Mouse (Mus musculus): ENCODE measurements at regions not wholly inside any gene's neighbourhood (a gene's known extent, or its start where the extent isn't known, plus 50 kb on each side); places are given as distances from the start of the nearest gene placed in this dataset.

- no peak for ATAC-seq
Observed at GRCm38 (mm10) chr13:101883177-101883576, 115.2 kb upstream of the Pik3r1 start.

DNA sequence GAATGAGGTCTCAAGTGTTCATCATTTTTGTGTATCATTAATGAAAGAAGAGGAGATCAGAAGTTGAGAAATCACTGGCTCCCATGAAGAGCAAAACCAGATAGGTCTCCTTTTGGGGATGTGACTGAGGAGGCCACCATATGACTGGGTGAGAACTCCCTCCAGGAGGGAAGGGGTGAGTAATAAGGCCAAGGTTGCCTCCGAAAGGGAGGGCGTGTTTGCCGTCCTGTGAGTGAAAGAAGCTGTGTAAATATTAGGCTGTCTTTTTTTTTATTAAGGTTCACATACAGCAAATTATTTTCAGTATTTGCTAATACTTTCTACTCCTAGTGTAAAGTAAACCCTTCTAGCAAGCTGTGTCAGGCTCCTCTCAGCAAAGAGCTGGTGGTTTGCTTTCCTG, 116.7 kb upstream of the Pik3r1 start:
- no peak for ATAC-seq

- ATAC-seq = no peak
Observed at GRCm38 (mm10) chr13:101891473-101891872, 123.5 kb upstream of the Pik3r1 start.

GRCm38 (mm10) chr13:101893035-101893600, 125.1 kb upstream of the Pik3r1 start:
- no peak for ATAC-seq

GRCm38 (mm10) chr13:101895161-101895560, 127.1 kb upstream of the Pik3r1 start:
- no peak for ATAC-seq

- no peak for ATAC-seq
Observed at GRCm38 (mm10) chr13:101895686-101896085, 127.7 kb upstream of the Pik3r1 start.

DNA sequence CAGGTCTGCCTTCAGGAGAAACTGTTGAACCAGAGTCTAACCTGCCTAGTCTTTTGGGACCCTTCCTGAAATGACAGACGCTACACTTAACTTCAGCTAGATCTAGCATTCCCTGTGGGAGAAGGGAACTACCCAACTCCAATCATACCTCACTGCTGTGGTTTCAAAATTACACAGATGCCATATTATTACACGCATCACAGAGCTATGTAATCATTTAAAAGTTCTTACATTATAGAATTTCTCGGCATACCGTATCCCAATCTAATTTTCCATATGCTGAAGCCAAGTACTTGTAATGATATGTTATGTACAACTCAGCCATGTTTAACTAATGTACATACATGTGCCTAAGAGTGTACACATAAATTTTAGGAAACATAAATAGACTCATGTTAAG, 128.9 kb upstream of the Pik3r1 start:
- ATAC-seq = no peak

DNA sequence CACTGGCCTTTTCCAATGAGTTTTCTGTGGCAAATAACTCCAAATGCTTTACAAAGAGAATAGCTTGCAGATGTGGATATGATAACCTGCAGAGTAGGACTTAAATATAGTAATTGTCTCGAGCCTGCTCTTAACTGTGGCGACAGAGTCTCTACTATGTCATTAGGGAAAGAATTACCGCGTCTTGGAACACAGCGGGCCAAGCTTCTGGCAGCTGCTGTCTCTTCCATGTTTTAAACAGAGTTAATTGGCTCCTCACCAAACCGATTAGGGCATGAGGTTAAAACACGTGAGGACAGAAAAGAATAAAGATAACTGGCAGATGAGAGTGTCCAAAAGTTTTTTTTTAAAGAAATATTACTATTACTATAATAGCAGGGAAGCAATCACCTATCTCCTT, 134.2 kb upstream of the Pik3r1 start:
- ATAC-seq = no peak

- no peak for ATAC-seq
Observed at GRCm38 (mm10) chr13:101905909-101906676, 138.1 kb upstream of the Pik3r1 start.

DNA sequence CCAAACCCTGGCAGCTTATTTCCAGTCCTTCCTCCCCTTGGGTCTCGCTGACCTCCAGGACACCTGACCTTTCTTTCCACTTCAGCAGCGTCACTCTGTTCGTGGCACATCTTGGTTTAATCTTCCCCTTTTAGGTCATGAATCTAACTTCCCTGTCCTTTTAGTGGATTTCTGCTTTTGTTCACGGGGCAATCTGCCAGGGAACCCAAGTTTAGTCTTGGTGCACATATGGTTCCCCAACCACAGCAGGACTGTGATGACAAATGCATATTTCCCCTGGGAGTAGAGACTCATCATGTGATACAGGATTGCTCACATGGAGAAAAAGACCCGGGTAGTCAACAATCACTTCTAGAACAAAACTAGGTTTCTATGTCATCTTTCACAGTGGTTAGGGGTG, 141.0 kb upstream of the Pik3r1 start:
- no peak for ATAC-seq

DNA sequence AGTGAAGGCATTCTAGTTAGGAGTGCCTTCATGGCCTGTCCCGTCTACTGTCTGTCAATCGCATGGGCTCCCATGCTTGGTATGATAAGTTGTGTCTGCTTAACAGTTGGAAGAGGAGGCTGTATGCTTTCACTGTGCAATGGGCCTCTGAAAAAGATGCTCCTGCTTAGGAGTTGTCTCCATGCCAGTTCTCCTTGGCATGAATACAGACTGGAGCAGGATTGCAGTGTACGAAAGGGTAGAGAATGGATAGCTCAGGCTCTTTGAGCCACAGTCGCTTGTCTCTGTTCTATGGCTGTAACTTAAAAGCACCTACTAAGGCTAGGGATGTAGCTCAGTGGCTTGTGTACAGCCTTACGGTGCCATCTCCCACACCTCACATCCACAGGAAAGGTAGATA, 142.7 kb upstream of the Pik3r1 start:
- ATAC-seq = no peak

DNA sequence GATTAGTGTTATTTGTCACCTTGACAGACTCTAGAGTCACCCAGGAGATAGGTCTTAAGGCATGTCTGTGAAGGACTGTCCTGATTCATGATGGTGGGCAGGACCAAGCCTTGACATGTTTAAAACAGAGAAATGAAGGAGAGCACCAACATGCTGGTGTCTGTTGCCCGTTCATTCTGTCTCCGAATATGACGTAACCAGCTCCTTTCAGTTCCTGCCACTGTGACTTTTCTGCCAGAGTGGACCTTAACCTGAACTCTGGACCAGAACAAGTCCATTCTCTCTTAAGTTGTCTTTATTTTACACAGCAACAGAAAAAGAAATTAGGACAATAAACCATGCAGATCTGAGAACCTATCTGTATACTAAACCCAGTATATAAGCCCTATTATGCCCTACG, 146.1 kb upstream of the Pik3r1 start:
- no peak for ATAC-seq

DNA sequence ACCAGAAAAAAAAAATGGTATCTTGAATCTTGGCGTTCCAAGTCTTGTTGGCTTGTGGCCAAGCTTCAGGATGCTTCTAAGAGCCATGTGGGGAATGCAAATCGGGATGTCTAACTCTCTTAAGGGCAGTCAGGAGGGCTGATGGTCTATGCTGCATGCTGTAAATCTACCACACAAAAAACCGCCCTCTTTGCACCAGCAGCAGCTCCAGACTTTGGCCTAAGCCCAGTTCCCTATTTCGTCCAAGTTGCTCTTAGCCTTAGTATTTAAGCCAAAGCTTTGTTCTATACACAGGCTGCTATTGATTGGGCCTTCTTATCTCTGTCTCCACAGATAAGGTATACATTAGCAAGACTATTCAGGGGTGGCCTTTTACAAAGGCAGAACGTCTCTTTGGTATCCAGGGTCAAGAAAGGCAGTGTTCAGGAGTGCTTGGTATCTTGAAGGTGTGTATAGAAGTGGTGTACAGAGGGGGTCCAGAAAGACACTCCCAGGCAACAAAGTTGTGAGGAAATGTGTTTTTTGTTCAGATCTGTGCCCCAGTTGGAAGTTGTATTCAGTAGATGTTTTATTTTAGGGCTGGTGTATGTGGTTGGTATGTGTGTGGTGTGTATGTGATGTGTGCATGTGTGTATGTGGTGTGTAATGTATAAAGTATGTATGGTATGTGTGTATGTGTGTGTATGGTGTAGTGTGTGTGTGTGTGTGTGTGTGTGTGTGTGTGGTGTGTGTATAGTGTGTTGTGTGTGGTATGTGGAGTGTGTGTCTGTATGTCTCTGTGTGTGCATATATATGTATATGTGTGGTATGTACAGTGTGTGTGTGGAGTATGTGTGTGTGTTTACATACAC, 146.9 kb upstream of the Pik3r1 start:
- no peak for ATAC-seq

DNA sequence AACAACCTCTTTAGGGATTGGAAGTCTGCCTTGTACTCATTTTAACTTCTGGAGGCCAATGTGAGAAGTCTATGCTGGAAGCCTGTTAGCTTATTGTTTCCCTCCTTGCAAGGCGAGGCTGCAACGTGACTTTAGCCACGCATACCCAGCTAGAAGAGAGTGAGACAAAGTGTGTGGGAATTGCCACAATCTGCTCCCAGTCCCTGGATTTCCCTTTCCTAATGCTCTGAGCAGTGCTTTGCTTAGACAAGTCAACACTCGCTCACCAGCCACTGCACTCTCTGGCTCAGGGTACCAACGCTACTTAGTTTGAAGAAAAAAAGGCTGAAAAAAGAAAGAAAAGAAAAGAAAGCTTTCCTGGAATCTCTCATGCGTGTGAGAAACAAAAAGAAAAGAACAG, 147.5 kb upstream of the Pik3r1 start:
- no peak for ATAC-seq

GRCm38 (mm10) chr13:101915948-101916594, 148.1 kb upstream of the Pik3r1 start:
- no peak for ATAC-seq

DNA sequence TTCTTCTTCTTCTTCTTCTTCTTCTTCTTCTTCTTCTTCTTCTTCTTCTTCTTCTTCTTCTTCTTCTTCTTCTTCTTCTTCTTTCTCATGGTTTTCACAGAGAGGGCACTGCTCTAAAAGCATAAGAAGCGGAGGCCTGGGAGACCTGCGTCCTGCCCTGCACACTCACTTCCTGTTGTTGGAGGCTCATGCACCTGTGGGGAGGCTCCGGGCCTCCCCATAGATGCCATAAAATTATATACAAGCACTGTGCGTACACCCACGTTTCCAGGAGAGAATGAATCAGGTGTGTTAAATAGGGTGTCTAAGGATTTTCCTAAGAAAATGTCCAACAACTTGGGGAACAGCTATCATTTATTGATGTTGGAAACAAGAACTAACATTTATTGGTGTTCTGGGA, 148.9 kb upstream of the Pik3r1 start:
- no peak for ATAC-seq

- ATAC-seq = no peak
Observed at GRCm38 (mm10) chr13:101918185-101918584, 150.2 kb upstream of the Pik3r1 start.

DNA sequence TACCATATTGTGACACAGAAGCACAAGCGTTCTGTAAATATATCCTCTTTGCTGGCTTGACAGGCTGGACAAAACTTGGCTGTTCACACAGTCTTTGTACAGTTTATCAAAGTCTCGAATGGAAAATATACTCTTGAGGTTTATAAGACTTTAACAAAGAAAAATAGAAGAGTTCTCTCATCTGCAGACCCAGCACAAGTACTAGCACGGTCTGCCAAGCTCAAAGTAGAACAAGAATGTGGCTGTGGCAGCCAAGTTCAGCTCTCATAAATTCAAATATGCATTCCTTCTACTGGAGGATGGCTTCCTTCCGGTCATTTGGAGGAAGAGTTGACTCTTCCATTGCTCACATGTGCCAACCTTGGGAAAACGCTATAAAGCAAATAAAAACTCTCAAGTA, 151.2 kb upstream of the Pik3r1 start:
- no peak for ATAC-seq

DNA sequence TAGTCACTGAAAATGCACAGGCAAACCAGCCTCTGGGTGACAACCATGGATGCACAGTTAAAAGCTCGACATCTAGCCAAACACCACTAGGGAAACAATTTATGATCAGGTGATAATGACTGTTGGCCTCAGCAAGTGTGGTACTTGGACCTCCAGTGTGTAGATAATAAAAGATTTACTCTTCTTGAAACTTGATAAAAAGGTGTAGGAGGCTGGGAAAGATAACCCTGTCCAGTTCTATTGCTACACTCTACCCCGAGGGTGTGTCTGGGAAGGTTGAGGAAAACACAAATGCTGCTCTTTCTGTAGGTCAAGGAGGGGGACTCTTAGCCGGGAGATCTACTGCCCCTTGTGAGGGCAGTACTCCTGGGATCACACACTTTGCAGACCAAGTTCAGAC, 152.4 kb upstream of the Pik3r1 start:
- ATAC-seq = no peak

DNA sequence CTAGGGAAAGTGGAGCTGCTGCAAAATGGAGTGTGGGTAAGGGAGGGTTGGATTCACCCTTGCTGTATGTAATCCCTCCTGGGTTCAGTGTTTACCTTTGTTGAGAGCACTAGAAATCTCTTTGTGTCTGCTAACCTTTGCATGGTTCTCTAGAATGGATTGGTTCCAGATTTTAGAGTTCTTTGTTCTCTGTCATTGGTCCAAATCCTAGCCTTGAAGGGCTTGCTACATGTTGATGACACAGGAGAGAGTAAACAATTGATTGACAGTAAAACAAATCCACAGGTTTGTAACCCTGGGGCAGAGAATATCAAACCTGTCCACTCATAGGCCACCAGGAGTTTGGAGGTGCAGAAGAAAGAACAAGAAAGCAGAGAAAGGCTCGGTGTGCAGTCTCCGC, 156.6 kb upstream of the Pik3r1 start:
- no peak for ATAC-seq

DNA sequence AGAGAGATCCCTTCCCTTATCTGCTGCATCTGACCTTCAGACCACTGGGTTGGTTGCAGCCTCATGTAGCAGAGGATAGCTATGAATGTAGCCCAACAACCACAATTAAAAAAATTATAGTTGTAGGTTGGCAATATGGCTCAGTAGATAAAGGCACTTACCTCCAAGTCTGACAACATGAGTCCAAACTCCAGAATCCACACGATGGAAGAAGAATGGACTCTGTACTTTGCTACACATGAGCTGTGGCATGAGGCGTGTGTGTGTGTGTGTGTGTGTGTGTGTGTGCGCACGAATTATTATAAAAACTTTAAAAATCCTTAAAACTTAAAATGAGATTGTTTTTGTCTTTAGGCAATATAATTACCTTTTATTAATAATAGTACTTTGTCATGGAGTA, 163.2 kb upstream of the Pik3r1 start:
- ATAC-seq = no peak

- no peak for ATAC-seq
Observed at GRCm38 (mm10) chr13:101931882-101932281, 163.9 kb upstream of the Pik3r1 start.

- no peak for ATAC-seq
Observed at GRCm38 (mm10) chr13:101935843-101936242, 167.8 kb upstream of the Pik3r1 start.

Data from activated CD4-positive, CD25-positive, alpha-beta regulatory T cell, adult 4 months (primary cell).